ENCODE assay signal across 15 mouse cellular contexts in the genomic region with DNA sequence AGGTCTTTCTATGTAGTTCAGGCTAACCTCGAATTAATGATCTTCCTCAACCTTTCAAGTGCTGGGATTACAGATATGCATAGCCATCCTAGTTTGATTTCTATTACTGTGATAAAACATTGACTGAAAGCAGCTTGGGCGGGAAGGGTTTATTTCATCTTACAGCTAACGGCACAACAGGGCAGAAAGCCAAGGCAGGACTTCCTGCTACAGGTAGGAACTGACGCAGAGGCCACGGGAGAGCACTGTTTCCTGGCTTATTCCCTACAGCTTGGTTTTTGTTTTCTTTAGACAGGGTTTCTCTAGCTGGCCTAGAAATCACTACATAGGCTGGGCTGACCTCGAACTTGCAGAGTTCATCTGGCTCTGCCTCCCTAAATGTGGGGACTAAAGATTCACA. TPM values are rescaled to one million over a fixed set of nuclear protein-coding genes. Genes with fewer than 3 reads are reported as not detected.
DNase-seq lines count a peak whose midpoint lies in the region; ATAC-seq lines count a peak whose summit lies in the region.
"Had no signal": no experiment of that assay in that cellular context is flagged by ENCODE, and none has a peak within 500 bp of the region (broad histone marks: within the 10 kb centered on the region; RNA-seq: fewer than 3 reads in every experiment).

No protein-coding gene starts in this region.

- WGBS in kidney, embryonic 16.5 days = 39% methylated on average over 6 of the region's 6 CpGs
- 43% methylated on average over 6 of the region's 6 CpGs for WGBS in kidney, embryonic 15.5 days
- 73% methylated on average over 6 of the region's 6 CpGs for WGBS in forebrain, embryonic 14.5 days

- DNase-seq in kidney, postnatal 10 days = peak; percentile 61
- DNase-seq in thymus, postnatal 14 days = peak; percentile 16
- DNase-seq in forebrain, embryonic 14.5 days (ENCODE audit: low spot score) = no peak
- DNase-seq in adrenal gland, postnatal 10 days = no peak
- DNase-seq: cerebellum, adult 11-12 months; liver; right cerebral cortex, postnatal 14 days had no signal

- no peak overlapping the region for H3K4me3 ChIP-seq in kidney, embryonic 16.5 days (ENCODE audit: low read length)
- H3K4me3 ChIP-seq in kidney, embryonic 15.5 days (replicated peaks) = no peak overlapping the region
- no peak overlapping the region for H3K4me3 ChIP-seq in forebrain, embryonic 14.5 days (ENCODE audit: low read depth, low read length)
- H3K4me3 ChIP-seq: forebrain, embryonic 15.5 days; hindbrain, embryonic 13.5 days; lung, embryonic 15.5 days; midbrain, embryonic 15.5 days had no signal

- H3K27me3 ChIP-seq in kidney, embryonic 16.5 days (ENCODE audit: insufficient read depth, low read length) = no peaks in the 10 kb centered on the region
- no peaks in the 10 kb centered on the region for H3K27me3 ChIP-seq in kidney, embryonic 15.5 days
- H3K27me3 ChIP-seq in forebrain, embryonic 14.5 days (replicated peaks; ENCODE audit: control insufficient read depth, insufficient read depth, low read length) = no peaks in the 10 kb centered on the region
- H3K27me3 ChIP-seq: forebrain, embryonic 15.5 days; hindbrain, embryonic 13.5 days; lung, embryonic 15.5 days; midbrain, embryonic 15.5 days had no signal

- H3K9ac ChIP-seq in kidney, embryonic 16.5 days (replicated peaks; ENCODE audit: low read length) = no peak overlapping the region
- no peak overlapping the region for H3K9ac ChIP-seq in kidney, embryonic 15.5 days
- H3K9ac ChIP-seq in forebrain, embryonic 14.5 days (ENCODE audit: low read length) = no peak overlapping the region
- H3K9ac ChIP-seq: forebrain, embryonic 15.5 days; hindbrain, embryonic 13.5 days; lung, embryonic 15.5 days; midbrain, embryonic 15.5 days had no signal

- H3K36me3 ChIP-seq in kidney, embryonic 16.5 days (ENCODE audit: insufficient read depth, low read length) = no peaks in the 10 kb centered on the region
- no peaks in the 10 kb centered on the region for H3K36me3 ChIP-seq in kidney, embryonic 15.5 days
- H3K36me3 ChIP-seq in forebrain, embryonic 14.5 days (ENCODE audit: control insufficient read depth, insufficient read depth, low read length) = no peaks in the 10 kb centered on the region
- H3K36me3 ChIP-seq: forebrain, embryonic 15.5 days; hindbrain, embryonic 13.5 days; lung, embryonic 15.5 days; midbrain, embryonic 15.5 days had no signal

- peak overlapping the region; percentile 34; the same call in 1 of the 2 replicates for H3K27ac ChIP-seq in kidney, embryonic 16.5 days (ENCODE audit: low read length)
- no peak overlapping the region for H3K27ac ChIP-seq in kidney, embryonic 15.5 days
- H3K27ac ChIP-seq in forebrain, embryonic 14.5 days (ENCODE audit: low read depth, low read length) = no peak overlapping the region
- H3K27ac ChIP-seq: forebrain, embryonic 15.5 days; hindbrain, embryonic 13.5 days; lung, embryonic 15.5 days; midbrain, embryonic 15.5 days had no signal

- peaks cover 31% of the 10 kb centered on the region for H3K4me1 ChIP-seq in kidney, embryonic 16.5 days (ENCODE audit: insufficient read depth, low read length)
- peaks cover 39% of the 10 kb centered on the region for H3K4me1 ChIP-seq in kidney, embryonic 15.5 days
- no peaks in the 10 kb centered on the region for H3K4me1 ChIP-seq in forebrain, embryonic 14.5 days (ENCODE audit: control insufficient read depth, insufficient read depth, low read length)
- H3K4me1 ChIP-seq: hindbrain, embryonic 13.5 days; midbrain, embryonic 15.5 days had no signal

- no peak for ATAC-seq in kidney, embryonic 16.5 days (ENCODE audit: low FRiP score, low TSS enrichment)
- ATAC-seq in kidney, embryonic 15.5 days (replicated peaks; ENCODE audit: low FRiP score) = no peak
- peak; percentile 41 for ATAC-seq in CD4-positive, CD25-positive, alpha-beta regulatory T cell, adult 4 months
- ATAC-seq in forebrain, embryonic 14.5 days = no peak
- ATAC-seq: forebrain, embryonic 15.5 days; intestine, postnatal 0 days; midbrain, embryonic 15.5 days had no signal

- H3K4me2 ChIP-seq in kidney, embryonic 16.5 days (replicated peaks; ENCODE audit: low read depth, low read length) = no peak overlapping the region
- no peak overlapping the region for H3K4me2 ChIP-seq in kidney, embryonic 15.5 days
- H3K4me2 ChIP-seq in forebrain, embryonic 14.5 days (ENCODE audit: low read length) = no peak overlapping the region
- H3K4me2 ChIP-seq: forebrain, embryonic 15.5 days; hindbrain, embryonic 13.5 days; lung, embryonic 15.5 days; midbrain, embryonic 15.5 days had no signal

- H3K9me3 ChIP-seq in kidney, embryonic 16.5 days (ENCODE audit: low read length) = no peaks in the 10 kb centered on the region
- H3K9me3 ChIP-seq in kidney, embryonic 15.5 days (replicated peaks) = no peaks in the 10 kb centered on the region
- H3K9me3 ChIP-seq in forebrain, embryonic 14.5 days (replicated peaks; ENCODE audit: control insufficient read depth, low read length) = no peaks in the 10 kb centered on the region
- H3K9me3 ChIP-seq: forebrain, embryonic 15.5 days; hindbrain, embryonic 13.5 days; lung, embryonic 15.5 days; midbrain, embryonic 15.5 days had no signal

RNA-seq across cellular contexts. Expression of a gene that starts 40.1 kb away (rescaled TPM):
- polyA plus RNA-seq in kidney, embryonic 16.5 days (2015; fragmentation: Nextera tagmentation; extraction: Ambion mirVana) = 21.0 and 28.9 TPM in 2 replicates
- polyA plus RNA-seq in kidney, embryonic 15.5 days (2015; fragmentation: Nextera tagmentation; extraction: Ambion mirVana) = 27.2 and 29.3 TPM in 2 replicates
- polyA plus RNA-seq in CD4-positive, CD25-positive, alpha-beta regulatory T cell, adult 4 months (2017; shearing (Covaris generic)) = 10 to 100 TPM; 19.2 to 21.2 TPM
- polyA plus RNA-seq in forebrain, embryonic 14.5 days (2014; fragmentation: Nextera tagmentation; extraction: Ambion mirVana) = 3.4 and 5.3 TPM in 2 replicates
- 100 to 1,000 TPM in 1 of 2 experiments, 10 to 100 TPM in 1; 68.6 to 138 TPM for total RNA-seq in adrenal gland, postnatal 10 days (2021)

Comparison
In these comparisons a context has a peak if more than half of its experiments do, and no peak if none do; other contexts are left out.
1. DNase-seq: peak in kidney, postnatal 10 days (single experiment) and thymus, postnatal 14 days (single experiment); none in forebrain, embryonic 14.5 days (single experiment) and adrenal gland, postnatal 10 days (single experiment).